Mouse (Mus musculus): ENCODE data around the gene Rpain. TPM values are rescaled to one million over a fixed set of nuclear protein-coding genes. Genes with fewer than 3 reads are reported as not detected.
A peak's percentile ranks its signal among the peaks of the same experiment; 100 is the strongest.

Gene Rpain
- total and polyA plus RNA-seq, 3 experiments, result 54.1 to 80.6 (median 64.6) TPM

GRCm38 (mm10) chr11:70970560-70971540 is 837 bp downstream of the Rpain start (continued):
- TF ChIP-seq JUND (conservative IDR thresholded peaks at IDR 0.05; ENCODE audit: low read depth, low read length) (no peak), USF2 (conservative IDR thresholded peaks at IDR 0.05; ENCODE audit: low read depth, low read length) (no peak), MYC (IDR thresholded peaks at IDR 0.05; ENCODE audit: low read depth, low read length) (no peak), ZKSCAN1 (IDR thresholded peaks at IDR 0.05; ENCODE audit: borderline replicate concordance, low read depth, low read length) (no peak), ZC3H11A (IDR thresholded peaks at IDR 0.05; ENCODE audit: low read depth, low read length) (no peak), MEF2A (IDR thresholded peaks at IDR 0.05; ENCODE audit: borderline replicate concordance, low read depth, low read length) (no peak), BHLHE40 (IDR thresholded peaks at IDR 0.05; ENCODE audit: low read depth, low read length) (peak; percentile 93)

- Histone ChIP-seq H3K27ac (ENCODE audit: insufficient read depth, low read depth) (no peak overlapping the region), H3K4me1 (ENCODE audit: control insufficient read depth in 1 of 2, insufficient read depth in 2 of 2) (peaks cover 3 to 24% of the 10 kb centered on the region in 2 experiments; a peak in 3 of 4 replicates), H3K9me3 (replicated peaks; ENCODE audit: low read length) (peaks cover 3% of the 10 kb centered on the region), H3K4me3 (replicated peaks in 1 of 3; ENCODE audit: low read depth in 2 of 3, low read length in 2 of 3, poor library complexity in 1 of 3) (no peak overlapping the region), H3K9ac (ENCODE audit: insufficient read depth, low read depth) (no peak overlapping the region), H3K4me2 (ENCODE audit: insufficient read depth, low read depth, poor library complexity, severe bottlenecking) (no peak overlapping the region), H3K36me3 (replicated peaks in 1 of 2; ENCODE audit: control insufficient read depth in 1 of 2, insufficient read depth in 1 of 2, low read length in 1 of 2) (peaks cover 46 to 61% of the 10 kb centered on the region in 2 experiments), H3K79me2 (replicated peaks; ENCODE audit: control insufficient read depth, extremely low read depth, insufficient read depth, poor library complexity, severe bottlenecking) (peaks cover 19% of the 10 kb centered on the region), H3K27me3 (replicated peaks) (no peaks in the 10 kb centered on the region)
- dilution Hi-C loops (cut with MboI; ENCODE audit: extremely low pct_ligation_motif_present, extremely low pct_unique_long_range_greater_than_20kb, low sequenced_read_pairs) (no loop called here), in situ Hi-C loops (cut with MboI; ENCODE audit: low pct_ligation_motif_present, low pct_unique_long_range_greater_than_20kb, low sequenced_read_pairs) (no loop called here)
- no peak for DNase-seq (ENCODE audit: extremely low read depth)
- no peak for TF ChIP-seq RAD21 (IDR thresholded peaks at IDR 0.05; ENCODE audit: low read depth, low read length)
- TF ChIP-seq NELFE (IDR thresholded peaks at IDR 0.05; ENCODE audit: low read depth, low read length), result no peak
- TF ChIP-seq USF1 (IDR thresholded peaks at IDR 0.05; ENCODE audit: low read depth, low read length), result no peak
- TF ChIP-seq USF2 (conservative IDR thresholded peaks at IDR 0.05; ENCODE audit: low read depth, low read length), result no peak
- no peak for TF ChIP-seq GABPA (IDR thresholded peaks at IDR 0.05; ENCODE audit: insufficient replicate concordance, low read depth, low read length)
- no peak for TF ChIP-seq POLR2A (IDR thresholded peaks at IDR 0.05; ENCODE audit: low read depth, low read length)
- no peak for TF ChIP-seq MYC (IDR thresholded peaks at IDR 0.05; ENCODE audit: low read depth, low read length)
- no peak for TF ChIP-seq MAX (IDR thresholded peaks at IDR 0.05; ENCODE audit: low read length)
- no peak for TF ChIP-seq JUN (IDR thresholded peaks at IDR 0.05; ENCODE audit: insufficient read depth, low read depth, low read length)
- TF ChIP-seq PAX5 (IDR thresholded peaks at IDR 0.05; ENCODE audit: low read length), result no peak
- no peak for TF ChIP-seq ETS1 (conservative IDR thresholded peaks at IDR 0.05; ENCODE audit: low read depth, low read length)
- TF ChIP-seq MAZ (IDR thresholded peaks at IDR 0.05; ENCODE audit: low read depth, low read length), result no peak
- TF ChIP-seq SIN3A (IDR thresholded peaks at IDR 0.05; ENCODE audit: low read length), result no peak
- TF ChIP-seq BHLHE40 (IDR thresholded peaks at IDR 0.05; ENCODE audit: low read depth, low read length), result no peak
- no peak for TF ChIP-seq HCFC1 (IDR thresholded peaks at IDR 0.05; ENCODE audit: low read depth, low read length)
- no peak for TF ChIP-seq MXI1 (IDR thresholded peaks at IDR 0.05; ENCODE audit: low read depth, low read length)
- TF ChIP-seq ELF1 (IDR thresholded peaks at IDR 0.05; ENCODE audit: low read depth, low read length), result no peak
- no peak for TF ChIP-seq ZKSCAN1 (IDR thresholded peaks at IDR 0.05; ENCODE audit: borderline replicate concordance, low read depth, low read length)
- TF ChIP-seq MEF2A (IDR thresholded peaks at IDR 0.05; ENCODE audit: borderline replicate concordance, low read depth, low read length), result no peak
- TF ChIP-seq UBTF (IDR thresholded peaks at IDR 0.05; ENCODE audit: low read depth, low read length), result no peak
Observed at GRCm38 (mm10) chr11:70972586-70972985, 2.6 kb downstream of the Rpain start.

Measured in CH12.LX (cell line).